Mouse (Mus musculus): ENCODE results near the gene Coro1c.

GRCm38 (mm10) chr5:113810111-113810510 lies 98.4 kb downstream of the Coro1c start:
- TF ChIP-seq CTCF (IDR thresholded peaks at IDR 0.05; ENCODE audit: borderline replicate concordance, extremely low read depth, insufficient read depth, insufficient read length): no peak
- no peak for TF ChIP-seq POLR2A (IDR thresholded peaks at IDR 0.05; ENCODE audit: borderline replicate concordance, extremely low read depth, insufficient read depth, insufficient read length, poor library complexity, severe bottlenecking)
